Mouse (Mus musculus): ENCODE measurements around the gene Rai1. TPM values are rescaled to one million over a fixed set of nuclear protein-coding genes. Genes with fewer than 3 reads are reported as not detected.
A peak's percentile ranks its signal among the peaks of the same experiment; 100 is the strongest.

The Rai1 gene
- total RNA-seq, 2 experiments from 2014 or later: 5.9 to 58.6 TPM

- ATAC-seq (replicated peaks; ENCODE audit: low FRiP score, low TSS enrichment, poor library complexity, severe bottlenecking): peak; percentile 32; the same call in 1 of the 2 replicates
Observed at GRCm38 (mm10) chr11:60184346-60185325, 79.8 kb downstream of the Rai1 start.

- peak; percentile 43; the same call in 1 of the 2 replicates for ATAC-seq (replicated peaks; ENCODE audit: low FRiP score, low TSS enrichment, poor library complexity, severe bottlenecking)
Observed at GRCm38 (mm10) chr11:60185396-60186231, 80.8 kb downstream of the Rai1 start.

DNA sequence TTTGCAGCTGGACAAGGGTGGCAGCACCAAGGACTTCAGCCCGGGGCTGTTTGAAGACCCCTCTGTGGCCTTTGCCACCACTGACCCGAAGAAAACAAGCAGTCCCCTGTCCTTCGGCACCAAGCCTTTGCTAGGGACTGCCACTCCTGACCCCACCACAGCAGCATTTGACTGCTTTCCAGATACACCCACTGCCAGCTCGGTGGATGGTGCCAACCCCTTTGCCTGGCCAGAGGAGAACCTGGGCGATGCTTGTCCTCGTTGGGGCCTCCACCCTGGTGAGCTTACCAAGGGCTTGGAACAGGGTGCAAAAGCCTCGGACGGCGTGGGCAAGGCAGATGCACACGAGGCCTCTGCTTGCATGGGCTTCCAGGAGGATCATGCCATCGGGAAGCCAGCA is 82.3 kb downstream of the Rai1 start:
- no peak for ATAC-seq (replicated peaks; ENCODE audit: low FRiP score, low TSS enrichment, poor library complexity, severe bottlenecking)

GRCm38 (mm10) chr11:60188275-60188853 is 83.6 kb downstream of the Rai1 start:
- no peak for ATAC-seq (replicated peaks; ENCODE audit: low FRiP score, low TSS enrichment, poor library complexity, severe bottlenecking)

DNA sequence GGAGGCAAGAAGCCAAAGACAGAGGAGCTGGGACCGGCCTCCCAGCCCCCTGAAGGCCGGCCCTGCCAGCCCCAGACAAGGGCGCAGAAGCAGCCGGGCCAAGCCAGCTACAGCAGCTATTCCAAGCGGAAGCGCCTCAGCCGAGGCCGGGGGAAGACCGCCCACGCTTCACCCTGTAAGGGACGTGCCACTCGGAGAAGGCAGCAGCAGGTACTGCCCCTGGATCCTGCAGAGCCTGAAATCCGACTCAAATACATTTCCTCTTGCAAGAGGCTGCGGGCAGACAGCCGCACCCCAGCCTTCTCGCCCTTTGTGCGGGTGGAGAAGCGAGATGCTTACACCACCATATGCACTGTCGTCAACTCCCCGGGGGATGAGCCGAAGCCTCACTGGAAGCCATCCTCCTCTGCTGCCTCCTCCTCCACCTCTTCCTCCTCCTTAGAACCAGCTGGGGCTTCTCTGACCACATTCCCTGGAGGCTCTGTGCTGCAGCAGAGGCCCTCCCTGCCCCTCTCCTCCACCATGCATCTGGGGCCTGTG is 84.8 kb downstream of the Rai1 start:
- ATAC-seq (replicated peaks; ENCODE audit: low FRiP score, low TSS enrichment, poor library complexity, severe bottlenecking): no peak

DNA sequence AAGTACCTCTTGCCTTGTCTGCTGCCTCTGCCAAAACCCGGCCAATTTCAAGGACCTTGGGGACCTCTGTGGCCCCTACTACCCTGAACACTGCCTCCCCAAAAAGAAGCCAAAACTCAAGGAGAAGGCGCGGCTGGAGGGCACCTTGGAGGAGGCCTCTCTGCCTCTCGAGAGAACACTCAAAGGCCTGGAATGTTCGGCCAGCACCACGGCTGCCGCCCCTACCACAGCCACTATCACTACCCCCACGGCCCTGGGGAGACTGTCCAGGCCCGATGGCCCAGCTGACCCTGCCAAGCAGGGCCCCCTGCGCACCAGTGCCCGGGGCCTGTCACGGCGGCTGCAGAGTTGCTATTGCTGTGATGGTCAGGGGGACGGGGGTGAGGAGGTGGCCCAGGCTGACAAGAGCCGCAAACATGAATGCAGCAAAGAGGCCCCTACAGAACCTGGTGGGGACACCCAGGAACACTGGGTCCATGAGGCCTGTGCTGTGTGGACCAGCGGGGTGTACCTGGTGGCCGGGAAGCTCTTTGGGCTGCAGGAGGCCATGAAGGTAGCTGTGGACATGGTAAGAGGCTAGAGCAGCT is 85.3 kb downstream of the Rai1 start:
- ATAC-seq (replicated peaks; ENCODE audit: low FRiP score, low TSS enrichment, poor library complexity, severe bottlenecking): no peak

- no peak for ATAC-seq (replicated peaks; ENCODE audit: low FRiP score, low TSS enrichment, poor library complexity, severe bottlenecking)
Observed at GRCm38 (mm10) chr11:60192534-60192933, 87.7 kb downstream of the Rai1 start.

GRCm38 (mm10) chr11:60193556-60193955 is 88.7 kb downstream of the Rai1 start:
- ATAC-seq (replicated peaks; ENCODE audit: low FRiP score, low TSS enrichment, poor library complexity, severe bottlenecking): no peak

DNA sequence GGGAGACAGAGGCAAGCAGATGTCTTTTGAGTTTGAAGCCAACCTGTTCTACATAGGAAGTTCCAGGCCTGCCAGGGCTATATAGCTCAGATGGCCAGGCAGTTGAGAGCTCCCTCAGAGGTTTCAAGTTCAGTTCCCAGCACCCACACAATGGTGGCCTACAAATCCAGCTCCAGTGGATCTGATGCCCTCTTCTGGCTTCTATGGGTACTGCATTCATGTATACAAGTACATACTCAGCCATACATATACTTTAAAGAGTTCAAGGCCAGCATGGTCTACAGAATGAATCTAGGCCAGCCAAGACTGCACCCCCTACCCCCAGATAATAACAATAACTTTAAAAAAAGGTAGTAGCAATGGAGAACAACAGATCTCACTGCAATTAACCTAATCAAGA is 90.3 kb downstream of the Rai1 start:
- no peak for ATAC-seq (replicated peaks; ENCODE audit: low FRiP score, low TSS enrichment, poor library complexity, severe bottlenecking)

- ATAC-seq (replicated peaks; ENCODE audit: low FRiP score, low TSS enrichment, poor library complexity, severe bottlenecking): no peak
Observed at GRCm38 (mm10) chr11:60196344-60196743, 91.5 kb downstream of the Rai1 start.

DNA sequence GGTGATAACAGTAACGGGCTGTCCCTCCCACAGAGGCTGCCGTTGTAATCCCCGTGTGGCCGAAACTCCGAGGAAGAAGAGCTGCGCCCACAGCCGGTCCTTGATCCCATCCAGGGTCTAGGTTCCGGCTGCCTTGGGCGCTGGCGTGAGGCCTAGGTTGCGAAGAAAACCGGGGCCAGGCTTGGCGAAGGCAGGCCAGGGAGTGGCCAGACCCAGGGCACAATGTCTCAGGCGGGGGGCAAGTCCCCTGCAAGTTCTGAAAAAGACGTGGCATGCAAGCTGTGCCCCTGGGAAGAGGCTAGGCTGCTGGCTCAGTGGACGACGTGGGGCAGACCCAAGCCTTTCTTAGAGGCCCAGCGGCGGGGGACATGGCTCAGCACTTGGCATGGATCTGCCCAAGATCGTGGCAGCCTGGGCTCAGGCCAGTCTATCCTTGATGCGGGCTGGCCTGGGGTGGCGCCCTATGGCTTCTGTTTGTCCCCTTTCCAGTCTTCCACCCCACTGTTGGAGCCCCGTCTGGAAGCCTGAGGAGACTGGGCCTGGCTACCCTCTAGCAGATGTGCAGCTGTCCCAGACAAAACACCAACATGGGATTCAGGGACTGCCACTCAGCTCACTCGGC is 93.3 kb downstream of the Rai1 start:
- no peak for ATAC-seq (replicated peaks; ENCODE audit: low FRiP score, low TSS enrichment, poor library complexity, severe bottlenecking)

DNA sequence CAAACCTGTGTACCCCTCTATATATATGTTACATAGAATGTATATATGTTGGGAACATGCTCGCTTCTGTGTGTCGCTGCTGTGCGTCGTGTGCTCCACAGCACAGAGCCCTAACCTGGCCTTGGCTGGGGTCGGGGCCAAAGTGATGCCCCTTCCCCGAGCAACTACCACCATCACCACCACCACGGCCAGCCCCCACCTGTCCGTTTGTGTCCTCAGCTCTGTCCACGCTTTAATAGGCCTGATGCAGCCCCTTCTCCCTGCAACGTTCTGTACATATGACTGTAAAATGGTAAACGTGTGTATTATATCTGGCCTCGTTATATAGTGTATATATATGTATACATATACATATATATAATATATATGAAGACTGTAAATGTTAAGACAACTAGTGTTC is 93.8 kb downstream of the Rai1 start:
- ATAC-seq (replicated peaks; ENCODE audit: low FRiP score, low TSS enrichment, poor library complexity, severe bottlenecking): no peak

DNA sequence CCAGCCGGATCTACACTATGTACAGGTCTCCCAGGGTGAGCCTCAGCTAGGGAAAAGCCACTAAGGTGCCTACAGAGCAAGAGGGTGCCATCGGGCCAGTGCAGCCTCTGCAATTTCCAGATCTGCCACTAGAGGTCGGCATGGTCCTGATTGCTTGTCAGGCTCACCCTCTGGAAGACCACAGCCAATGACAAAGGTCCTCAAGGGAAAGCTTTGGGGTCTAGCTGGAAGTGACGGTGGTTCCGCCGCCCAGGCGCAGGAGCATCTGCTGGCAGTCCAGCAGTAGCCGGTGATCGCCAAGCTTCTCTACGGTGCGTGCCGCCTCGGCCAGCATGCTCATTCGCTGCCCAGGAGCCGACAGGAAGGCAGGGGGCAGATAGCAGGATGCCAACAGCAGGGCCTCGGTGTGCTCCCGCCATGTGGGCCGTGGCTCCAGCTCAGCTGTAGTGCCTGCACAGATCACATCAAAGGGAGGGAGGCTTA is 94.9 kb downstream of the Rai1 start:
- peak; percentile 66 for ATAC-seq (replicated peaks; ENCODE audit: low FRiP score, low TSS enrichment, poor library complexity, severe bottlenecking)

DNA sequence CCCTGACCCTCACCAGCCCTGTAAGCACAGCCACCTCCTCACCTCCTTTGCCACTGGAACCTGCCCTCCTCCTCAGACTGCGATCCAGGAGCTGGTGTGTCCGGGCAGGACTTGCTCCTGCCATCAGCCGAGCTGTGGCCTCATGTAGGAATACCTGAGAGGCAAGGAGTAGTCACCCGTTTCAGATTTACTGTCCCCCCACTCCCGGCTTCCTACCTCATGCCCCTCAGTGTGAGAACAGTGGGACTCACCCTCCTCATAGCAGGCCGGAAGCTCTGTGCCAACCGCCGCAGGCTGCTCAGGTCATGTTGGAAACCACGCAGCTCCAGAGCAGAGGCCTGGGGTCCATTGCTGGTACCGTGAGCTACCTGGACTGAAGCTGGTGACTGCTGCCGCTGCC is 95.6 kb downstream of the Rai1 start:
- ATAC-seq (replicated peaks; ENCODE audit: low FRiP score, low TSS enrichment, poor library complexity, severe bottlenecking): no peak

GRCm38 (mm10) chr11:60202710-60203638 is 98.2 kb downstream of the Rai1 start:
- no peak for ATAC-seq (replicated peaks; ENCODE audit: low FRiP score, low TSS enrichment, poor library complexity, severe bottlenecking)

GRCm38 (mm10) chr11:60205026-60205425 is 100.2 kb downstream of the Rai1 start:
- no peak for ATAC-seq (replicated peaks; ENCODE audit: low FRiP score, low TSS enrichment, poor library complexity, severe bottlenecking)

GRCm38 (mm10) chr11:60206207-60206606 is 101.4 kb downstream of the Rai1 start:
- ATAC-seq (replicated peaks; ENCODE audit: low FRiP score, low TSS enrichment, poor library complexity, severe bottlenecking): no peak

DNA sequence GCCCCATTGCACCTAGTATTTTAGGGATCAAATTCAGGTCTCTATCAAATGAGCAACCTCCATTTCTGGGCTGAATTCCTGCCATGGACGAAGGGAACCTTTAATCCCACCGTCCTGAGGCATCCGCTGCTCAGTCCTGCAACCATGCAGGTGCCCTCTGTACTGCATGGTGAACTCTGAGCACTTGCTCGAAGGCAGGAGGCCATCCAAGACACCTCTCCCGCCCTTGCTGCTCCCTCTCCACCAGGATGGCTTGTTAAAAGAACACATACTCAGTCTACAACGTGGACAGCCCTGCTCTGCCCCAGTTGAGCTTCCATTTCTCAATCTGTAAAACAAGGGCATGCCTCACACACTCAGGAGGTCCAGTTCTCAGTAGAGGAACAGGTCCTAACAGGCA is 103.4 kb downstream of the Rai1 start:
- ATAC-seq (replicated peaks; ENCODE audit: low FRiP score, low TSS enrichment, poor library complexity, severe bottlenecking): no peak

Measured in megakaryocyte-erythroid progenitor cell, adult 5-6 weeks (primary cell).